Mouse (Mus musculus) cerebellum, adult 8-10 months (tissue): Measurements from ENCODE around the gene Btbd35f22.
"Not testable (repeated sequence)": the region's sequence is repeated elsewhere in the genome, so short reads cannot be mapped to it uniquely, and the experiment has no call there.

Experiments
- DNase-seq: peaks from one replicate; pipeline ENCODE4 v3.0.0; 2022

Btbd35f22 gene

GRCm38 (mm10) chrX:32047529-32047928 is at the start of gene Btbd35f22:
Btbd35f22 (plus strand) TSS chrX:32047829.
- DNase-seq, result not testable (repeated sequence)
